Mouse (Mus musculus): ENCODE measurements around the gene Il1rl1. TPM values are rescaled to one million over a fixed set of nuclear protein-coding genes. Genes with fewer than 3 reads are reported as not detected.

The Il1rl1 gene
- polyA plus RNA-seq, 1 experiment: 0.28 TPM

DNA sequence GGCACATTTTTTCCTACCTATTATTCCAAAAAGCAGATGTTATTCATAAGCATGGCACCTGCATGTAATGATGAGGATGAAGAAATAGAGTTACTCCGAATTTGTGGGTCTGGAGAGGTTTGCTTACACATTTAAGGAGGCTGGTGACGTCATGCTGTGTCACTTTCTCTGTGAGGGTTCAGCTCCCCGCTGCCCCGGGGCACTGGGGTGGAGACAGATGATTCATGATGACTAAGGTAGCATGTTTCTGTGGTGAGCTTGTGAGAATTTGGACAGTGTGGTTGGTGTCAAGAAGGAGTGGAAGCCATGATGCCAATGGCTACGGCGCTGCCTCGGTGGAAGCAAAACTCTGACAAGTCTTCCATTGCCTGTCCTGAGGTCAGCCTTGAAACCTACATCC, 36.2 kb upstream of the Il1rl1 start:
- no peak for DNase-seq
- Histone ChIP-seq H3K4me1 (ENCODE audit: control insufficient read depth, insufficient read depth, low read length) (no peaks in the 10 kb centered on the region), H3K36me3 (ENCODE audit: control insufficient read depth, insufficient read depth, low read length) (no peaks in the 10 kb centered on the region), H3K27ac (ENCODE audit: insufficient read depth, low read depth, low read length) (no peak overlapping the region), H3K27me3 (replicated peaks; ENCODE audit: control insufficient read depth, insufficient read depth, low read length) (no peaks in the 10 kb centered on the region), H3K4me3 (ENCODE audit: insufficient read depth, low read depth, low read length) (no peak overlapping the region)
- WGBS: 81% methylated on average over 7 of the region's 7 CpGs
- no peak for TF ChIP-seq CTCF (conservative IDR thresholded peaks at IDR 0.05; ENCODE audit: insufficient read depth, insufficient read length, low read depth, low read length)
- no peak for TF ChIP-seq POLR2A (IDR thresholded peaks at IDR 0.05; ENCODE audit: low read depth, low read length)

DNA sequence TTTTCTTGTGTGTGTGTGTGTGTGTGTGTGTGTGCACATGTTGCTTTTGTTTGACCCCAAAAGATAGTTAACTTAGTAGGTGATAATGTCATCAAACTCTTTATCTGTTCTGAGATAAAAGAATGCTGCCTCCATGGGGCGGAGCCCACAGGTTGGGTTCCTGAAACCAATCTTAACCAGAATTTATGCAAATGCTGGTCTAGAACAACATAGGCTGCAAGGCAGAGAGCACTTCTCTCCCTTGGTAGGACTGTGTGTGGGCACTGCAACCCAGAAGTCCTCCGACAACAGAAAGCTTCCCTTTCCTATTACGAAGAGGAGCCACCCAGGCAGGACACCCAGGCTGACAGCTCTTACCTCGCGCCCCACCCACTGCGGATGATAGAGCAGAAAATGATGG, 29.7 kb upstream of the Il1rl1 start:
- 90% methylated on average over 6 of the region's 6 CpGs for WGBS
- H3K4me3 ChIP-seq (ENCODE audit: insufficient read depth, low read depth, low read length): no peak overlapping the region
- TF ChIP-seq CTCF (conservative IDR thresholded peaks at IDR 0.05; ENCODE audit: insufficient read depth, insufficient read length, low read depth, low read length): no peak
- TF ChIP-seq POLR2A (IDR thresholded peaks at IDR 0.05; ENCODE audit: low read depth, low read length): no peak
- no peaks in the 10 kb centered on the region for H3K36me3 ChIP-seq (ENCODE audit: control insufficient read depth, insufficient read depth, low read length)
- H3K27ac ChIP-seq (ENCODE audit: insufficient read depth, low read depth, low read length): no peak overlapping the region
- no peaks in the 10 kb centered on the region for H3K27me3 ChIP-seq (replicated peaks; ENCODE audit: control insufficient read depth, insufficient read depth, low read length)
- no peak for DNase-seq
- no peaks in the 10 kb centered on the region for H3K4me1 ChIP-seq (ENCODE audit: control insufficient read depth, insufficient read depth, low read length)

DNA sequence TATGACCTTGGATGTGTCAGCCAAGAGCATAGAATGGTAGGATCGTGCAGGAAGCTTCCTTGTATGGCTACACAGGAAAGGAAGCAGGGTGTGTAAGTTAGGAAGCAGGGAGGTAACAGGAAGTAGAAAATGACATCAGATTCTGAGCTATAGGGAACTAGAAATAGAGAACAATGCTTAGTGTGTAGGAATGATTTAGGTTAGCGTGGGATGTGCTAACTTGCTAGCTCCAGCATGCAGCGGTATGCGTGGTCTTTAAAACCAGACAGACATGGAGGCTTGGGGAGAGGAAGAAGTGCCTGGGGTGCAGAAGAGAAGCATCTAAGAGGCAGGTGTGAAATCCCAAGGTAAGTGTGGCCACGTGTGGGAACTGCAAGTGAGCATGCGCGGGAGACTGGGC, 24.7 kb upstream of the Il1rl1 start:
- H3K27me3 ChIP-seq (replicated peaks; ENCODE audit: control insufficient read depth, insufficient read depth, low read length): no peaks in the 10 kb centered on the region
- WGBS: 68% methylated on average over 7 of the region's 7 CpGs

DNA sequence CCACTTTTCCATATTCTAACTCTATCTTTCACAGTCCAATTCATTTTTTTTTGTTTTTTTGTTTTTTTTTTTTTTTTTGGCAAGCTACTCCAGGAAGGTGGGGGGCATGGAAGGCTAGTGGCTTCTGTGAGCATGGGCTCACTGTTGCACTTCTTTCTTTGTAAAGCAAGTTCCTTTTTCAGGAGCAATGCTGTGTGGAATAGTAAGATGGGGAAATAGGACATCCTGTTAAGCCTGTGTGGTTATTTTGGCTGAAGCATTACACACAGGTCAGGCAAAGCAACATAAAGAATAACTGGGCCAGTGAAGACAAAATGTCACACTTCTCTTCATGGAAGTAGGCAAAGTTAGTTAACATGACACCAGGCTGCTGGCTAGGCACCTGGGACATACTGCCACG, 19.5 kb upstream of the Il1rl1 start:
- DNase-seq: no peak
- no peak overlapping the region for H3K27ac ChIP-seq (ENCODE audit: insufficient read depth, low read depth, low read length)
- no peaks in the 10 kb centered on the region for H3K36me3 ChIP-seq (ENCODE audit: control insufficient read depth, insufficient read depth, low read length)
- no peak overlapping the region for H3K4me3 ChIP-seq (ENCODE audit: insufficient read depth, low read depth, low read length)
- no peaks in the 10 kb centered on the region for H3K27me3 ChIP-seq (replicated peaks; ENCODE audit: control insufficient read depth, insufficient read depth, low read length)
- WGBS: 43% methylated on average over 1 of the region's 1 CpGs
- TF ChIP-seq POLR2A (IDR thresholded peaks at IDR 0.05; ENCODE audit: low read depth, low read length) (no peak), CTCF (conservative IDR thresholded peaks at IDR 0.05; ENCODE audit: insufficient read depth, insufficient read length, low read depth, low read length) (no peak)
- H3K4me1 ChIP-seq (ENCODE audit: control insufficient read depth, insufficient read depth, low read length): no peaks in the 10 kb centered on the region

More for the DNA sequence above, 24.7 kb upstream of the Il1rl1 start:
- no peak for TF ChIP-seq POLR2A (IDR thresholded peaks at IDR 0.05; ENCODE audit: low read depth, low read length)
- TF ChIP-seq CTCF (conservative IDR thresholded peaks at IDR 0.05; ENCODE audit: insufficient read depth, insufficient read length, low read depth, low read length): no peak
- H3K4me1 ChIP-seq (ENCODE audit: control insufficient read depth, insufficient read depth, low read length): no peaks in the 10 kb centered on the region
- H3K36me3 ChIP-seq (ENCODE audit: control insufficient read depth, insufficient read depth, low read length): no peaks in the 10 kb centered on the region
- DNase-seq: no peak
- H3K4me3 ChIP-seq (ENCODE audit: insufficient read depth, low read depth, low read length): no peak overlapping the region
- H3K27ac ChIP-seq (ENCODE audit: insufficient read depth, low read depth, low read length): no peak overlapping the region

DNA sequence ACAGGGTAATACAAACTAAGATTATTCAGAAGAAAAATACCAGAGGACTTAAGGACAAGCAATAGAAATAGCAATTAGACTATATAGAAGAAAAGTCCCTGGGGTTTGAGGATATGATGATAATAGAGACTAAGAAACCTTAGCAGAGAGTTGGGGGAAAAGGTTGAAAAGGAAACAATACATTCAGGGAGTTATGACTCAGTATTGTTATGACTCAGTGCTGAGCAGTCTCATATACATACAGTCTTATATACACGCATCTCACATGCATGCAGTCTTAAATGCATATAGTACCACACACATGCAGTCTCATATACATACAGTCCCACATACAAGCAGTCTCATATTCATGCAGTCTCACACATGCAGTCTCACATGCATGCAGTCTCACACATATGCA, 16.3 kb upstream of the Il1rl1 start:
- no peak overlapping the region for H3K4me3 ChIP-seq (ENCODE audit: insufficient read depth, low read depth, low read length)
- no peaks in the 10 kb centered on the region for H3K4me1 ChIP-seq (ENCODE audit: control insufficient read depth, insufficient read depth, low read length)
- no peaks in the 10 kb centered on the region for H3K36me3 ChIP-seq (ENCODE audit: control insufficient read depth, insufficient read depth, low read length)
- no peak for DNase-seq
- TF ChIP-seq CTCF (conservative IDR thresholded peaks at IDR 0.05; ENCODE audit: insufficient read depth, insufficient read length, low read depth, low read length): no peak
- TF ChIP-seq POLR2A (IDR thresholded peaks at IDR 0.05; ENCODE audit: low read depth, low read length): no peak
- 100% methylated on average over 1 of the region's 1 CpGs for WGBS
- H3K27me3 ChIP-seq (replicated peaks; ENCODE audit: control insufficient read depth, insufficient read depth, low read length): no peaks in the 10 kb centered on the region
- H3K27ac ChIP-seq (ENCODE audit: insufficient read depth, low read depth, low read length): no peak overlapping the region

DNA sequence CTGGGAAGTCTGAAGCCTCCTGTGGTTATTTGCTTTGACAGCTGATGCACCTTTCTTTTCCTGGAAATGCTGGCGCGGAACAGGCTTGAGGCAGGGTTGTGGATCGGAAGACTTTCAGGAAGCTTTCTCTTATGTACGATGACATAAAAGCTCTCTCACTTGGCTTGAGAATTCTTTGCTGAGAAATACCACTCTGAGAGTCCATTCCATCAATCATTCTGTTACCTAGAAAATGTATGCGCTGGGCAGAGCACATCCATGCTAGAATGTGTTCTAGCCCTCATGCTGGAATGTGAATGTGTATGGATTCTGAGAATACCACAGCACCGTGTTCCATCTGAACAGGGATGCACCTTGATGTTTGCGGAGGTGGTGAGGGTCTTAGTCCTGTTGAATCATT, 15.1 kb upstream of the Il1rl1 start:
- TF ChIP-seq POLR2A (IDR thresholded peaks at IDR 0.05; ENCODE audit: low read depth, low read length) (no peak), CTCF (conservative IDR thresholded peaks at IDR 0.05; ENCODE audit: insufficient read depth, insufficient read length, low read depth, low read length) (no peak)
- H3K27me3 ChIP-seq (replicated peaks; ENCODE audit: control insufficient read depth, insufficient read depth, low read length): no peaks in the 10 kb centered on the region
- H3K4me1 ChIP-seq (ENCODE audit: control insufficient read depth, insufficient read depth, low read length): no peaks in the 10 kb centered on the region
- no peaks in the 10 kb centered on the region for H3K36me3 ChIP-seq (ENCODE audit: control insufficient read depth, insufficient read depth, low read length)
- H3K27ac ChIP-seq (ENCODE audit: insufficient read depth, low read depth, low read length): no peak overlapping the region
- H3K4me3 ChIP-seq (ENCODE audit: insufficient read depth, low read depth, low read length): no peak overlapping the region
- DNase-seq: no peak
- WGBS: 84% methylated on average over 7 of the region's 7 CpGs

DNA sequence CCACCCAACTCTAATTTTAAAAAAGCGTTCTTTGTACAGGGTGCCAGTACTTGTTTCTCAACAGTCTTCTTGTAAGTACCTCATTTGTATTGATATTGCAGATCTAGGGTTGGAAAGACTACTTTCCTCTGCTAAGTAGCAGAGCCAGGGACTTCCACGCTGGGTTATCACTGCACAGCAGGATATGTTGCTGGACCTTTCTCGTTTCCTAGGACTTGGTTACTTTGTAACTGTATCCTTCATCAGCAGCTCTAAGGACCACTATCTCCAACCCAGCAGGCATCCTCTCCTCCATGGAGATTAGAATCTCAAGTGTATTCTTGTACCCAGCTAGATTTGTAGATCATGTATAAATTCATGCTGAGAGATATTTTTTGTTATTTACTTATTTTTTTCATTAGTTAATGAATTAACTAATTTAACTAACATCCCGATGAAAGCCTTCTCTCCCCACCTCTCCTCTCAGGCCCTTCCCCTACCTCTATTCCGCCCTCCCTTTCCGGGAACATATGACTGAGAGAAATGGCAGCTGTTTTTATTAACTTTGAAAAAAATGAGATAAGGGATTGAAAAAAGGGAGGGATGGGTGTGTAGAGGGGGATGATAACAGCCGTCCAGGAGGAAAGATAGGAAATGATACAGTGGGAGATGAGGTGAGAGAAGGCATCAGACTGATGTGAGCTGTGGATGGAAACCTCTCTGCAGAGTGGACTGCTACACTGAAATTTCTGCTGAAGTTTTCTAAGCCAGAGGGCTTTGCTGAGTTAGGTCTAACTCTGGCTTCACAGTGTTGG, 14.3 kb upstream of the Il1rl1 start:
- 62% methylated on average over 7 of the region's 7 CpGs for WGBS
- no peak for TF ChIP-seq CTCF (conservative IDR thresholded peaks at IDR 0.05; ENCODE audit: insufficient read depth, insufficient read length, low read depth, low read length)
- no peak for TF ChIP-seq POLR2A (IDR thresholded peaks at IDR 0.05; ENCODE audit: low read depth, low read length)
- Histone ChIP-seq H3K4me1 (ENCODE audit: control insufficient read depth, insufficient read depth, low read length) (no peaks in the 10 kb centered on the region), H3K27ac (ENCODE audit: insufficient read depth, low read depth, low read length) (no peak overlapping the region), H3K36me3 (ENCODE audit: control insufficient read depth, insufficient read depth, low read length) (no peaks in the 10 kb centered on the region), H3K4me3 (ENCODE audit: insufficient read depth, low read depth, low read length) (no peak overlapping the region), H3K27me3 (replicated peaks; ENCODE audit: control insufficient read depth, insufficient read depth, low read length) (no peaks in the 10 kb centered on the region)
- DNase-seq: no peak

Measured in kidney, adult 2 months (tissue).